Mouse (Mus musculus) kidney, adult 2 months (tissue): ENCODE measurements around the gene Zfp422. TPM values are rescaled to one million over a fixed set of nuclear protein-coding genes. Genes with fewer than 3 reads are reported as not detected.

Source experiments
- DNase-seq: peaks from one replicate; pipeline ENCODE4 v3.0.0; 2021
- H3K27ac ChIP-seq: fragments of 200-500 bp; 2 replicates; pipeline ENCODE4 v1.5.1; 2012; ENCODE audit warnings: low read depth, low read length, control low read depth, inconsistent platforms; ENCODE audit not compliant: insufficient read depth
- H3K27me3 ChIP-seq: fragments of 200-500 bp; replicated peaks from 2 replicates; pipeline ENCODE4 v1.6.1; 2012; ENCODE audit warnings: mild to moderate bottlenecking, moderate library complexity, low read length, inconsistent platforms; ENCODE audit not compliant: control insufficient read depth, insufficient read depth
- H3K36me3 ChIP-seq: fragments of 200-500 bp; 2 replicates; pipeline ENCODE4 v1.6.1; 2012; ENCODE audit warnings: mild to moderate bottlenecking, moderate library complexity, low read length, inconsistent platforms; ENCODE audit not compliant: control insufficient read depth, insufficient read depth
- H3K4me1 ChIP-seq: fragments of 200-500 bp; 2 replicates; pipeline ENCODE4 v1.6.1; 2011; ENCODE audit warnings: low read length; ENCODE audit not compliant: control insufficient read depth, insufficient read depth
- H3K4me3 ChIP-seq: fragments of 200-500 bp; 2 replicates; pipeline ENCODE4 v1.5.1; 2011; ENCODE audit warnings: mild to moderate bottlenecking, low read depth, low read length, control low read depth; ENCODE audit not compliant: insufficient read depth
- CTCF ChIP-seq: fragments of 200-500 bp; conservative IDR thresholded peaks from 2 replicates; pipeline ENCODE4 v1.5.1; 2011; ENCODE audit warnings: low read depth, mild to moderate bottlenecking, control low read depth, low read length, moderate library complexity, mixed read lengths; ENCODE audit not compliant: insufficient read depth, insufficient read length
- POLR2A ChIP-seq: fragments of 200-500 bp; IDR thresholded peaks from one replicate; pipeline ENCODE4 v1.6.1; 2011; ENCODE audit warnings: low read depth, low read length, control low read depth
- WGBS: fragments of 180-500 bp; shearing (Covaris S2); methylation state at CpG from one replicate; pipeline ENCODE4 v1.1.7; 2018; 5-methylcytosine and 5-hydroxymethylcytosine counted together
- polyA plus RNA-seq: library from polyadenylated mRNA; depleted of rRNA; stranded (reverse); fragments of >200 nt; gene quantifications from 2 replicates; pipeline ENCODE4 v1.2.3, GENCODE M21; 2012

Gene Zfp422
- polyA plus RNA-seq, 1 experiment: 22.0 TPM

DNA sequence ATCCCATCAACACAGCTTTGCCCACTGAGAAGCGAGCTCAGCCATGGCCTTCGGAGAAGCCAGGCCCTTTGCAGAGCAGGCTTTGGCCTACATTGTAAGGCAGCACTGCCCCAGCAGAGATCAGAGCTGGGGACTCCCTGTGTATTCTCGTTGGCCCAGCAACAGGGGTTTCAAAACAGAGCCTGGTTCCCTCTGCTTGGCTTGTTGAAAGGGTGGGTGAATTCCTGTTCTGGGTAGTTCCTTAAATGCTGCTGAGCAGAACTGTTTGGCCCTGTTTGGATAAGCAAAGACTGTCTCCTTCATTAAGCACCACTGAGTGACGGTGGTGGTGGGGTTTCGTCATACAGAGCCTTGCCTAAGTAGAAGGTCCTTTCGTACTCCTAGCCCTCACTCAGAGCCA, 35.2 kb upstream of the Zfp422 start:
- H3K4me3 ChIP-seq: no peak overlapping the region
- DNase-seq: no peak
- H3K27me3 ChIP-seq: no peaks in the 10 kb centered on the region
- TF ChIP-seq POLR2A: no peak
- TF ChIP-seq CTCF: no peak
- H3K36me3 ChIP-seq: no peaks in the 10 kb centered on the region
- no peak overlapping the region for H3K27ac ChIP-seq
- 86% methylated on average over 6 of the region's 6 CpGs for WGBS
- no peaks in the 10 kb centered on the region for H3K4me1 ChIP-seq

DNA sequence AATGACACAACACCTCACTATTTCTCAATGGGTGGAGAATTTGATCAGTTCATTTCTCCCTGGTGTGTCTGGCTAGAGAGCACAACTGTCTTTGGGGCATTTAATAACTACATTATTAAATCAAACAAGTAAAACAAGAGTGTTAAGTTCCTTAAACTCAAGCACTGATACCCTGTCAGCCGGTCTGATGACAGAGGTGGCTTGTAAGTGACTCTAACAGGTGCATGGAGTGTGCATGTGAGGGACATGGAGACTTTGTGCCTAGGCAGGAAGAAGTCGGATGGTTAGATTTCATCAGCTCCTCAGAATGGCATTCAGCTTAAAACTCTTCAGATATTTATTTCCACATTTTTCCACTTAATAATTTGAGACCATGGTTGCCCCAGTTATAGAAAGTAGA, 34.6 kb upstream of the Zfp422 start:
- TF ChIP-seq POLR2A (no peak), CTCF (no peak)
- 91% methylated on average over 2 of the region's 2 CpGs for WGBS
- no peak overlapping the region for H3K4me3 ChIP-seq
- DNase-seq: no peak
- H3K4me1 ChIP-seq: no peaks in the 10 kb centered on the region
- no peaks in the 10 kb centered on the region for H3K27me3 ChIP-seq
- H3K27ac ChIP-seq: no peak overlapping the region
- H3K36me3 ChIP-seq: no peaks in the 10 kb centered on the region

GRCm38 (mm10) chr6:116653684-116654454, 25.1 kb upstream of the Zfp422 start:
- Histone ChIP-seq H3K4me3 (no peak overlapping the region), H3K36me3 (no peaks in the 10 kb centered on the region), H3K27ac (no peak overlapping the region), H3K4me1 (peaks cover 5% of the 10 kb centered on the region), H3K27me3 (no peaks in the 10 kb centered on the region)
- TF ChIP-seq POLR2A (no peak), CTCF (peak; percentile 26; the same call in 1 of the 2 replicates)
- 42% methylated on average over 9 of the region's 9 CpGs for WGBS
- DNase-seq: peak; percentile 70

GRCm38 (mm10) chr6:116653191-116653590, 24.4 kb upstream of the Zfp422 start:
- H3K4me3 ChIP-seq: no peak overlapping the region
- H3K27me3 ChIP-seq: no peaks in the 10 kb centered on the region
- WGBS: 68% methylated on average over 3 of the region's 3 CpGs
- H3K27ac ChIP-seq: no peak overlapping the region
- H3K4me1 ChIP-seq: peaks cover 5% of the 10 kb centered on the region
- TF ChIP-seq CTCF (no peak), POLR2A (no peak)
- no peaks in the 10 kb centered on the region for H3K36me3 ChIP-seq
- no peak for DNase-seq

- Histone ChIP-seq H3K4me3 (peak overlapping the region; percentile 60), H3K27me3 (no peaks in the 10 kb centered on the region), H3K27ac (peak overlapping the region; percentile 27; the same call in 1 of the 2 replicates), H3K4me1 (peaks cover 5% of the 10 kb centered on the region), H3K36me3 (no peaks in the 10 kb centered on the region)
- TF ChIP-seq POLR2A (no peak), CTCF (peak; percentile 66)
- WGBS: 61% methylated on average over 20 of the region's 20 CpGs
- peak; percentile 68 for DNase-seq
Measured at GRCm38 (mm10) chr6:116651437-116652118, 22.8 kb upstream of the Zfp422 start.

DNA sequence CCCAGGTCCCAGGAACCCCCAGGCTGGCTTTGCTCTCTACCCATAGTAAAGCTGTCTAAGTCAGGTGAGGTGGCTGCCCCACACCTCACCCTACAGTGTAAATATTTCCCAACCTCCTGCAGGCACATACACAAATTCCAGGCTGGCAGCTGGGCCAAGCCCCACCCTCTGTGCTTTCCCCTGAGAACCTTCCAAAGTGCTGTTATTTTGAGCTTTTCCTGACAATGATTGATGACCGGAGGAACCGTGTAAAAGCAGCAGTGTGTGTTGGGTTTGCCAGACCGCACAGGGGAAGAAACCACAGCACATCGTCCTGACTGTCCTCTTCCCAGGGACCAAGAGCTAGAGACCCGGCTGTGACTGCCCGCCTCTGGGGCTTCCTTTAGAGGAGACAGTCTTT, 21.6 kb upstream of the Zfp422 start, which contains the start of gene Depp1:
TSS of gene Depp1 (plus strand) at position 204 of the 400 bp plus-strand sequence.
- 6% methylated on average over 6 of the region's 6 CpGs for WGBS
- peak within 1 kb of the TSS; percentile 34; the same call in 1 of the 2 replicates for H3K27ac ChIP-seq
- H3K4me3 ChIP-seq: peak within 1 kb of the TSS; percentile 60

DNA sequence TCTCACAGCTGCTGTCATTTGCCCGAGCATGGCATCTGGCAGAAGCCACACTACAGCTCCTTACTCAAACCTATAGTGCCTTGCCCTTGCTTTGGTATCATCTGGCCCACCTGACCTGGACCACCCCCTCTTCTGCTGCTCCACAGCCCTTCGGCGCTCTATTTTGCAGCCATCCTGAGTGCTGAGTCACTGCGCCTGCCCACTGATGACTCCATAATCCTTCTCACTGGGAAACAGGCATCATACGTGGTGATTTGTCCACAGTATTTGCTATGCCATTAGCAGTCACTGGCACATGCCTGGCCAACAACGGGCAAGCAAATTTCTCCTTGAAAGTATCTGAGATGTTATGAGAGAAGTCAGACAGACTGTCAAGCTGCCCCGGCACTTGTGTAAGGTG, 21.0 kb upstream of the Zfp422 start:
- Histone ChIP-seq H3K36me3 (no peaks in the 10 kb centered on the region), H3K27ac (no peak overlapping the region; the same call in 1 of the 2 replicates), H3K4me3 (no peak overlapping the region), H3K4me1 (peaks cover 5% of the 10 kb centered on the region), H3K27me3 (no peaks in the 10 kb centered on the region)
- DNase-seq: no peak
- no peak for TF ChIP-seq CTCF
- no peak for TF ChIP-seq POLR2A
- 82% methylated on average over 7 of the region's 7 CpGs for whole genome bisulfite sequencing

More for the DNA sequence above, 21.6 kb upstream of the Zfp422 start, which contains the start of gene Depp1:
- no peaks in the 10 kb centered on the region for H3K27me3 ChIP-seq
- peaks cover 5% of the 10 kb centered on the region for H3K4me1 ChIP-seq
- H3K36me3 ChIP-seq: no peaks in the 10 kb centered on the region
- peak; percentile 94 for DNase-seq
- TF ChIP-seq POLR2A (peak; percentile 72), CTCF (no peak)
